Mouse (Mus musculus) olfactory bulb, adult 2 months (tissue): ENCODE measurements at regions not wholly inside any gene's neighbourhood (a gene's known extent, or its start where the extent isn't known, plus 50 kb on each side); places are given as distances from the start of the nearest gene placed in this dataset.

Experiments
- CTCF ChIP-seq: fragments of 200-500 bp; IDR thresholded peaks from 2 replicates; pipeline ENCODE4 v1.5.1; 2012; ENCODE audit warnings: low read depth, mild to moderate bottlenecking, low read length, moderate library complexity; ENCODE audit not compliant: insufficient read depth
- POLR2A ChIP-seq: fragments of 200-500 bp; IDR thresholded peaks from 2 replicates; pipeline ENCODE4 v1.6.1; 2012; ENCODE audit warnings: mild to moderate bottlenecking, low read depth, low read length, moderate library complexity; ENCODE audit not compliant: insufficient read depth

GRCm38 (mm10) chr6:33137823-33138222, 77.8 kb upstream of the Chchd3 start:
- no peak for TF ChIP-seq CTCF
- no peak for TF ChIP-seq POLR2A
